In the genomic region with DNA sequence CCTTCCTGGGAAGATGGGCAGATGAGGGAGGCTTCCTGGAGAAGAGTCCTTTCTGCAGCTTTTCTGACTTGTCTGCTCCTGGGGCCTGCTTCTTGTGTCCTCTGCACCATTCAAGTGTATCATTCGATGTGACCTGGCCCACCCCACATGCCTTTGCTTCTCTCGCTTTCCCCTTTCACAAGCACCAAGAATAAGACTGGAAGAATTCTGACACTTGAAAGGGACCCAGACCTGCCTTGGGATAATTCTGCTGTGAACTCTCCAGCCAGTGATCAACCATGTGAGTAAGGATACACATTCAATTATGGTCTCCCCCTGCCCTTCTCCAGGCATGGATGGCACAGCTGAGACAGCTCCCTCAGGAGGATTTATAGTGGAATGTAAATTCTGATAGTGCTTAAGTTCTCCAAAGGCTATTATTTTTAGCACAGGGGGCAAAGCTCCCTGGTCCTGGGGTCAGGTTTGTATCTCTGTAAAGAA, we compare ENCODE assay signal across 26 mouse cellular contexts. TPM values are rescaled to one million over a fixed set of nuclear protein-coding genes. Genes with fewer than 3 reads are reported as not detected.
DNase-seq lines count a peak whose midpoint lies in the region; ATAC-seq lines count a peak whose summit lies in the region.
"Had no signal": no experiment of that assay in that cellular context is flagged by ENCODE, and none has a peak within 500 bp of the region (broad histone marks: within the 10 kb centered on the region; RNA-seq: fewer than 3 reads in every experiment).

No protein-coding gene starts in this region.

- no peaks in the 10 kb centered on the region for H3K27me3 ChIP-seq in heart, embryonic 12.5 days (replicated peaks)
- H3K27me3 ChIP-seq in hindbrain, embryonic 12.5 days, result no peaks in the 10 kb centered on the region
- no peaks in the 10 kb centered on the region for H3K27me3 ChIP-seq in hindbrain, embryonic 13.5 days
- no peaks in the 10 kb centered on the region for H3K27me3 ChIP-seq in midbrain, embryonic 11.5 days (ENCODE audit: control insufficient read depth, insufficient read depth, low read length)
- H3K27me3 ChIP-seq in midbrain, embryonic 16.5 days (ENCODE audit: control insufficient read depth, insufficient read depth, low read depth, low read length), result no peaks in the 10 kb centered on the region
- H3K27me3 ChIP-seq: embryonic facial prominence, embryonic 12.5 days; neural tube, embryonic 12.5 days had no signal

- no peak for ATAC-seq in heart, embryonic 12.5 days (ENCODE audit: insufficient number of reproducible peaks, low FRiP score)
- ATAC-seq in hindbrain, embryonic 12.5 days (ENCODE audit: low FRiP score), result peak; percentile 26; the same call in 1 of the 2 replicates
- no peak for ATAC-seq in hindbrain, embryonic 13.5 days (ENCODE audit: low FRiP score)
- ATAC-seq in midbrain, embryonic 11.5 days (ENCODE audit: low FRiP score), result peak; percentile 55; the same call in 1 of the 2 replicates
- ATAC-seq in midbrain, embryonic 16.5 days, result no peak
- no peak for ATAC-seq in monocyte, adult 5-6 weeks (replicated peaks; ENCODE audit: insufficient number of reproducible peaks, low FRiP score, low TSS enrichment, poor library complexity, severe bottlenecking)
- ATAC-seq: forebrain, embryonic 14.5 days; inflammation-experienced regulatory T-cells, adult 6 months had no signal

- peaks cover 71% of the 10 kb centered on the region for H3K36me3 ChIP-seq in heart, embryonic 12.5 days
- no peaks in the 10 kb centered on the region for H3K36me3 ChIP-seq in hindbrain, embryonic 12.5 days
- H3K36me3 ChIP-seq in hindbrain, embryonic 13.5 days, result no peaks in the 10 kb centered on the region
- H3K36me3 ChIP-seq in midbrain, embryonic 11.5 days (ENCODE audit: control insufficient read depth, insufficient read depth, low read length), result no peaks in the 10 kb centered on the region
- no peaks in the 10 kb centered on the region for H3K36me3 ChIP-seq in midbrain, embryonic 16.5 days (ENCODE audit: control insufficient read depth, insufficient read depth, low read length)

- 51% methylated on average over 2 of the region's 2 CpGs for WGBS in heart, embryonic 12.5 days
- WGBS in hindbrain, embryonic 12.5 days, result 42% methylated on average over 2 of the region's 2 CpGs
- WGBS in hindbrain, embryonic 13.5 days, result 32% methylated on average over 2 of the region's 2 CpGs
- 31% methylated on average over 2 of the region's 2 CpGs for WGBS in midbrain, embryonic 11.5 days
- WGBS in midbrain, embryonic 16.5 days, result 35% methylated on average over 2 of the region's 2 CpGs

- H3K9ac ChIP-seq in heart, embryonic 12.5 days, result no peak overlapping the region
- H3K9ac ChIP-seq in hindbrain, embryonic 12.5 days, result no peak overlapping the region
- no peak overlapping the region for H3K9ac ChIP-seq in hindbrain, embryonic 13.5 days
- 0 out of 2 replicates have a peak overlapping the region, but pooled peaks have one; percentile 1 for H3K9ac ChIP-seq in midbrain, embryonic 11.5 days (ENCODE audit: low read length)
- no peak overlapping the region for H3K9ac ChIP-seq in midbrain, embryonic 16.5 days (ENCODE audit: low read depth, low read length)
- H3K9ac ChIP-seq: embryonic facial prominence, embryonic 12.5 days; neural tube, embryonic 12.5 days had no signal

- intact Hi-C loops in heart, postnatal 36 days (cut with DNase I), result no loop called here

- DNase-seq in heart, postnatal 36 days, result no peak
- no peak for DNase-seq in midbrain, embryonic 11.5 days (ENCODE audit: low spot score, missing footprints)
- DNase-seq: cerebellum, postnatal 25 days; gastrocnemius, postnatal 25 days; heart, postnatal 14 days; kidney, postnatal 14 days; left cerebral cortex, postnatal 4 days; liver; lung, adult 18-20 months; lung, postnatal 14 days; right cerebral cortex, postnatal 4 days had no signal

- H3K9me3 ChIP-seq in heart, embryonic 12.5 days (replicated peaks), result no peaks in the 10 kb centered on the region
- no peaks in the 10 kb centered on the region for H3K9me3 ChIP-seq in hindbrain, embryonic 12.5 days (replicated peaks)
- no peaks in the 10 kb centered on the region for H3K9me3 ChIP-seq in hindbrain, embryonic 13.5 days
- H3K9me3 ChIP-seq in midbrain, embryonic 11.5 days (ENCODE audit: control insufficient read depth, low read length), result no peaks in the 10 kb centered on the region
- H3K9me3 ChIP-seq in midbrain, embryonic 16.5 days (replicated peaks; ENCODE audit: control insufficient read depth, low read length, poor library complexity, severe bottlenecking), result no peaks in the 10 kb centered on the region
- H3K9me3 ChIP-seq: embryonic facial prominence, embryonic 12.5 days; neural tube, embryonic 12.5 days had no signal

- peak overlapping the region; percentile 19; the same call in 1 of the 2 replicates for H3K27ac ChIP-seq in heart, embryonic 12.5 days (ENCODE audit: poor library complexity, severe bottlenecking)
- peak overlapping the region; percentile 35; the same call in 1 of the 2 replicates for H3K27ac ChIP-seq in hindbrain, embryonic 12.5 days
- H3K27ac ChIP-seq in hindbrain, embryonic 13.5 days, result no peak overlapping the region; the same call in 1 of the 2 replicates
- H3K27ac ChIP-seq in midbrain, embryonic 11.5 days (ENCODE audit: low read depth, low read length), result peak overlapping the region; percentile 35; the same call in 1 of the 2 replicates
- H3K27ac ChIP-seq in midbrain, embryonic 16.5 days (ENCODE audit: low read length), result no peak overlapping the region
- H3K27ac ChIP-seq: embryonic facial prominence, embryonic 12.5 days; left cerebral cortex, adult 2 months; neural tube, embryonic 12.5 days had no signal

- H3K4me3 ChIP-seq in heart, embryonic 12.5 days, result no peak overlapping the region
- H3K4me3 ChIP-seq in hindbrain, embryonic 12.5 days, result no peak overlapping the region
- H3K4me3 ChIP-seq in hindbrain, embryonic 13.5 days, result no peak overlapping the region
- H3K4me3 ChIP-seq in midbrain, embryonic 11.5 days (ENCODE audit: low read depth, low read length), result no peak overlapping the region
- H3K4me3 ChIP-seq in midbrain, embryonic 16.5 days (ENCODE audit: low read depth, low read length), result no peak overlapping the region
- H3K4me3 ChIP-seq: embryonic facial prominence, embryonic 12.5 days; erythroblast, embryonic 14.5 days; left cerebral cortex, adult 2 months; neural tube, embryonic 12.5 days had no signal

- peaks cover 25% of the 10 kb centered on the region for H3K4me1 ChIP-seq in heart, embryonic 12.5 days (replicated peaks)
- H3K4me1 ChIP-seq in hindbrain, embryonic 12.5 days, result peaks cover 10% of the 10 kb centered on the region
- peaks cover 13% of the 10 kb centered on the region for H3K4me1 ChIP-seq in hindbrain, embryonic 13.5 days (replicated peaks)
- H3K4me1 ChIP-seq in midbrain, embryonic 11.5 days (ENCODE audit: control insufficient read depth, insufficient read depth, low read length), result peaks cover 12% of the 10 kb centered on the region
- H3K4me1 ChIP-seq in midbrain, embryonic 16.5 days (ENCODE audit: control insufficient read depth, insufficient read depth, low read length), result no peaks in the 10 kb centered on the region; the same call in 1 of the 2 replicates

- H3K4me2 ChIP-seq in heart, embryonic 12.5 days, result no peak overlapping the region
- no peak overlapping the region for H3K4me2 ChIP-seq in hindbrain, embryonic 12.5 days (replicated peaks)
- no peak overlapping the region for H3K4me2 ChIP-seq in hindbrain, embryonic 13.5 days
- no peak overlapping the region for H3K4me2 ChIP-seq in midbrain, embryonic 11.5 days
- no peak overlapping the region for H3K4me2 ChIP-seq in midbrain, embryonic 16.5 days (ENCODE audit: low read length)
- H3K4me2 ChIP-seq: embryonic facial prominence, embryonic 12.5 days; neural tube, embryonic 12.5 days had no signal

RNA-seq across cellular contexts. Expression of a gene that starts 40.2 kb away (rescaled TPM):
- 57.3 and 65.5 TPM in 2 replicates for polyA plus RNA-seq in heart, embryonic 12.5 days (2016; fragmentation: Nextera tagmentation; extraction: Ambion mirVana)
- total RNA-seq in heart, postnatal 36 days (2021), result 10 to 100 TPM; 19.3 to 26.7 TPM
- 47.1 and 48.0 TPM in 2 replicates for polyA plus RNA-seq in hindbrain, embryonic 12.5 days (2016; fragmentation: Nextera tagmentation; extraction: Ambion mirVana)
- 36.5 and 40.8 TPM in 2 replicates for polyA plus RNA-seq in hindbrain, embryonic 13.5 days (2015; fragmentation: Nextera tagmentation; extraction: Ambion mirVana)
- 77.6 and 83.1 TPM in 2 replicates for polyA plus RNA-seq in midbrain, embryonic 11.5 days (2014; fragmentation: Nextera tagmentation; extraction: Ambion mirVana)
- 33.8 and 35.8 TPM in 2 replicates for polyA plus RNA-seq in midbrain, embryonic 16.5 days (2015; fragmentation: Nextera tagmentation; extraction: Ambion mirVana)
- 33.5 to 55.7 TPM (median 50.1 TPM) in 3 replicates for total RNA-seq in monocyte, adult 5-6 weeks (2017)

RNA-seq across cellular contexts. Expression of a gene that starts 55.4 kb away (rescaled TPM):
- not detected in 2 replicates for polyA plus RNA-seq in heart, embryonic 12.5 days (2016; fragmentation: Nextera tagmentation; extraction: Ambion mirVana)
- not detected for total RNA-seq in heart, postnatal 36 days (2021)
- polyA plus RNA-seq in hindbrain, embryonic 12.5 days (2016; fragmentation: Nextera tagmentation; extraction: Ambion mirVana), result not detected in 2 replicates
- not detected in 2 replicates for polyA plus RNA-seq in hindbrain, embryonic 13.5 days (2015; fragmentation: Nextera tagmentation; extraction: Ambion mirVana)
- polyA plus RNA-seq in midbrain, embryonic 11.5 days (2014; fragmentation: Nextera tagmentation; extraction: Ambion mirVana), result not detected in 2 replicates
- polyA plus RNA-seq in midbrain, embryonic 16.5 days (2015; fragmentation: Nextera tagmentation; extraction: Ambion mirVana), result not detected in 2 replicates
- total RNA-seq in monocyte, adult 5-6 weeks (2017), result not detected in 3 replicates
- total RNA-seq: adrenal gland, adult 18-20 months; adrenal gland, postnatal 4 days; gastrocnemius, postnatal 25 days; heart, postnatal 14 days; left cerebral cortex, adult 2 months; left cerebral cortex, postnatal 4 days; megakaryocyte, adult 5-6 weeks had no signal
- polyA plus RNA-seq: C2C12; embryonic facial prominence, embryonic 12.5 days; erythroblast, embryonic 14.5 days; forebrain, embryonic 14.5 days; inflammation-experienced regulatory T-cells, adult 6 months; neural tube, embryonic 12.5 days had no signal

Comparison
In these comparisons a context has a peak if more than half of its experiments do, and no peak if none do; other contexts are left out.
1. ATAC-seq: peak in hindbrain, embryonic 12.5 days (single experiment) and midbrain, embryonic 11.5 days (single experiment); none in heart, embryonic 12.5 days (single experiment), hindbrain, embryonic 13.5 days (single experiment), midbrain, embryonic 16.5 days (single experiment) and monocyte, adult 5-6 weeks (single experiment).
2. H3K27ac ChIP-seq: peak in heart, embryonic 12.5 days (single experiment), hindbrain, embryonic 12.5 days (single experiment) and midbrain, embryonic 11.5 days (single experiment); none in hindbrain, embryonic 13.5 days (single experiment) and midbrain, embryonic 16.5 days (single experiment).